Mouse (Mus musculus): ENCODE data around the gene Gm20532. TPM values are rescaled to one million over a fixed set of nuclear protein-coding genes. Genes with fewer than 3 reads are reported as not detected.

Gm20532 gene
- polyA plus RNA-seq, 1 experiment = not detected

- H3K27me3 ChIP-seq (ENCODE audit: control insufficient read depth, insufficient read depth, low read length) = no peaks in the 10 kb centered on the region
- H3K27ac ChIP-seq (ENCODE audit: control insufficient read depth, insufficient read depth, low read length) = no peak overlapping the region
- TF ChIP-seq CTCF (IDR thresholded peaks at IDR 0.05; ENCODE audit: borderline replicate concordance, control insufficient read depth, extremely low read depth, insufficient read depth, low read length, poor library complexity) = no peak
- no peak for TF ChIP-seq POLR2A (IDR thresholded peaks at IDR 0.05; ENCODE audit: control insufficient read depth, extremely low read depth, insufficient read depth, low read length, poor library complexity)
- H3K4me1 ChIP-seq (replicated peaks; ENCODE audit: control insufficient read depth, insufficient read depth, low read length) = peaks cover 6% of the 10 kb centered on the region
- H3K36me3 ChIP-seq (ENCODE audit: control insufficient read depth, insufficient read depth, low read length) = no peaks in the 10 kb centered on the region
- H3K4me3 ChIP-seq (ENCODE audit: control insufficient read depth, insufficient read depth, low read length) = no peak overlapping the region
- DNase-seq = no peak
Observed at GRCm38 (mm10) chr2:26609261-26609661, 22.8 kb downstream of the Gm20532 start.

GRCm38 (mm10) chr2:26610526-26610925, 24.1 kb downstream of the Gm20532 start:
- DNase-seq = no peak
- Histone ChIP-seq H3K27me3 (ENCODE audit: control insufficient read depth, insufficient read depth, low read length) (no peaks in the 10 kb centered on the region), H3K4me3 (ENCODE audit: control insufficient read depth, insufficient read depth, low read length) (no peak overlapping the region), H3K4me1 (replicated peaks; ENCODE audit: control insufficient read depth, insufficient read depth, low read length) (no peaks in the 10 kb centered on the region), H3K36me3 (ENCODE audit: control insufficient read depth, insufficient read depth, low read length) (no peaks in the 10 kb centered on the region), H3K27ac (ENCODE audit: control insufficient read depth, insufficient read depth, low read length) (no peak overlapping the region)
- WGBS = 91% methylated on average over 3 of the region's 3 CpGs
- TF ChIP-seq CTCF (IDR thresholded peaks at IDR 0.05; ENCODE audit: borderline replicate concordance, control insufficient read depth, extremely low read depth, insufficient read depth, low read length, poor library complexity) = no peak
- no peak for TF ChIP-seq POLR2A (IDR thresholded peaks at IDR 0.05; ENCODE audit: control insufficient read depth, extremely low read depth, insufficient read depth, low read length, poor library complexity)

DNA sequence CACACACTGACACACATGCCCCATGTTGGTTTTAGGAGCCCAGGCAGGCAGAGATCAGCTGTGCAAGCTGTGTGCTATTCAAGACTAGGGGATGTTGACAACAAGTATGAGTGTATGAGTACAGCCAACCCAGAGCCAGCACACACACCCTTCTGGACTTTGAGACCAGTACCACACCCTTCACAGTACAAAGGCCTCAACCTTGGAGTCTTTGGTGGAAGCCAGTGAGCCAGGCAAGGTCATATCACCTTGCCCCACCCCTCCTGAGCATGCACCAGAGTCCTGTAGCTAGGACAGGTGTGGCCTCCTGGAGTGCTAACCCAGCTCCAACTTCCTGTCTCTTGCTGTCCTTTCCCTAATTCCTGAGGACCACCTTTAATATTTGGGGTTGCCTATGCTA, 24.6 kb downstream of the Gm20532 start:
- DNase-seq = no peak
- Histone ChIP-seq H3K4me3 (ENCODE audit: control insufficient read depth, insufficient read depth, low read length) (no peak overlapping the region), H3K27me3 (ENCODE audit: control insufficient read depth, insufficient read depth, low read length) (no peaks in the 10 kb centered on the region), H3K36me3 (ENCODE audit: control insufficient read depth, insufficient read depth, low read length) (no peaks in the 10 kb centered on the region), H3K4me1 (replicated peaks; ENCODE audit: control insufficient read depth, insufficient read depth, low read length) (no peaks in the 10 kb centered on the region), H3K27ac (ENCODE audit: control insufficient read depth, insufficient read depth, low read length) (no peak overlapping the region)
- TF ChIP-seq CTCF (IDR thresholded peaks at IDR 0.05; ENCODE audit: borderline replicate concordance, control insufficient read depth, extremely low read depth, insufficient read depth, low read length, poor library complexity) (no peak), POLR2A (IDR thresholded peaks at IDR 0.05; ENCODE audit: control insufficient read depth, extremely low read depth, insufficient read depth, low read length, poor library complexity) (no peak)

DNA sequence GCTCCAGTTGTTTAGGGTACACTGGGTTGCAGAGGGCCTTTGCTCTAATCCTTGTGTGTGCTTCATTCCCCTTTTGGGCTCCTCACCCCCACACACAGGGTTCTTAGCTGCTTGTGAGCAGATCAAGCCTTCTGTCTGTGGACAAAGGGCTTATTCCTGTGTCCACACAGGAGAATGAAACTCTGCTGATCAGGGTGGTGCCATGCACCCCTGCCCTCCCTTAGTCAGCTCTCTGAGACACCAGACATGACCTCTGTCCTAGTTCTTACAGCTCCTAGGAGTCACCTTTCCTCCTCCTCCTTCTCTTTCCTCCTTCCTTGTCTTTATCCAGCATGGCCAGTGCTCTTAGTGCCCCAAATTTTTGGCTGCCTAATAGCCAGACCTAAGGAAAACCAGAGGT, 25.5 kb downstream of the Gm20532 start:
- no peaks in the 10 kb centered on the region for H3K36me3 ChIP-seq (ENCODE audit: control insufficient read depth, insufficient read depth, low read length)
- no peak overlapping the region for H3K27ac ChIP-seq (ENCODE audit: control insufficient read depth, insufficient read depth, low read length)
- H3K4me1 ChIP-seq (replicated peaks; ENCODE audit: control insufficient read depth, insufficient read depth, low read length) = no peaks in the 10 kb centered on the region
- H3K4me3 ChIP-seq (ENCODE audit: control insufficient read depth, insufficient read depth, low read length) = no peak overlapping the region
- H3K27me3 ChIP-seq (ENCODE audit: control insufficient read depth, insufficient read depth, low read length) = no peaks in the 10 kb centered on the region
- TF ChIP-seq POLR2A (IDR thresholded peaks at IDR 0.05; ENCODE audit: control insufficient read depth, extremely low read depth, insufficient read depth, low read length, poor library complexity) (no peak), CTCF (IDR thresholded peaks at IDR 0.05; ENCODE audit: borderline replicate concordance, control insufficient read depth, extremely low read depth, insufficient read depth, low read length, poor library complexity) (no peak)
- DNase-seq = no peak

DNA sequence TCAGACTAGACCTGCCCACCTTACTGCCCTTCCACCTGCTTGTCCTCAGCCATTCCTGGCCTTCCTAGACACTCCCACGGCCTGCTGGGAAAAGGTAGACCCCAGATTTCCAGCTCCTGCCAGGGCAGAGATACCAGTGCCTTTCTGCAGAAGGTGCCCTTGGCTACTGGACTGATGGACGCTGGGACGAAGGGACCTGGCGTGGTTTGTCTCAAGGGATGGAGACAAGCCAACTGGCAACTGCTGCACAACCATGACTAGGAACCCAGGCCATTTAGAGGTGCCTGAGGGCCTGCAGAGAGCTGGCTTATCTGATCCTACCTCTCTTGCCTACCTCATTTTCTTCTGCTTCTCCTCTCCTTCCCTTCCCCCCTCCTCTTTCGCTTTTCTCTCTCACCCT, 28.5 kb downstream of the Gm20532 start:
- no peaks in the 10 kb centered on the region for H3K36me3 ChIP-seq (ENCODE audit: control insufficient read depth, insufficient read depth, low read length)
- H3K27me3 ChIP-seq (ENCODE audit: control insufficient read depth, insufficient read depth, low read length) = no peaks in the 10 kb centered on the region
- 90% methylated on average over 5 of the region's 5 CpGs for WGBS
- no peak overlapping the region for H3K4me3 ChIP-seq (ENCODE audit: control insufficient read depth, insufficient read depth, low read length)
- no peak for DNase-seq
- H3K27ac ChIP-seq (ENCODE audit: control insufficient read depth, insufficient read depth, low read length) = no peak overlapping the region
- no peaks in the 10 kb centered on the region for H3K4me1 ChIP-seq (replicated peaks; ENCODE audit: control insufficient read depth, insufficient read depth, low read length)
- no peak for TF ChIP-seq POLR2A (IDR thresholded peaks at IDR 0.05; ENCODE audit: control insufficient read depth, extremely low read depth, insufficient read depth, low read length, poor library complexity)
- no peak for TF ChIP-seq CTCF (IDR thresholded peaks at IDR 0.05; ENCODE audit: borderline replicate concordance, control insufficient read depth, extremely low read depth, insufficient read depth, low read length, poor library complexity)

GRCm38 (mm10) chr2:26615459-26616124, 29.2 kb downstream of the Gm20532 start:
- H3K27ac ChIP-seq (ENCODE audit: control insufficient read depth, insufficient read depth, low read length) = no peak overlapping the region
- no peaks in the 10 kb centered on the region for H3K4me1 ChIP-seq (replicated peaks; ENCODE audit: control insufficient read depth, insufficient read depth, low read length)
- DNase-seq = no peak
- TF ChIP-seq POLR2A (IDR thresholded peaks at IDR 0.05; ENCODE audit: control insufficient read depth, extremely low read depth, insufficient read depth, low read length, poor library complexity) = no peak
- no peak for TF ChIP-seq CTCF (IDR thresholded peaks at IDR 0.05; ENCODE audit: borderline replicate concordance, control insufficient read depth, extremely low read depth, insufficient read depth, low read length, poor library complexity)
- H3K27me3 ChIP-seq (ENCODE audit: control insufficient read depth, insufficient read depth, low read length) = no peaks in the 10 kb centered on the region
- H3K36me3 ChIP-seq (ENCODE audit: control insufficient read depth, insufficient read depth, low read length) = no peaks in the 10 kb centered on the region
- 94% methylated on average over 4 of the region's 4 CpGs for WGBS
- no peak overlapping the region for H3K4me3 ChIP-seq (ENCODE audit: control insufficient read depth, insufficient read depth, low read length)

GRCm38 (mm10) chr2:26617331-26617730, 30.9 kb downstream of the Gm20532 start:
- WGBS = 82% methylated on average over 6 of the region's 6 CpGs

More at GRCm38 (mm10) chr2:26617331-26617730, 30.9 kb downstream of the Gm20532 start:
- no peak overlapping the region for H3K4me3 ChIP-seq (ENCODE audit: control insufficient read depth, insufficient read depth, low read length)
- no peak for DNase-seq
- H3K36me3 ChIP-seq (ENCODE audit: control insufficient read depth, insufficient read depth, low read length) = no peaks in the 10 kb centered on the region
- no peak overlapping the region for H3K27ac ChIP-seq (ENCODE audit: control insufficient read depth, insufficient read depth, low read length)
- no peaks in the 10 kb centered on the region for H3K27me3 ChIP-seq (ENCODE audit: control insufficient read depth, insufficient read depth, low read length)
- H3K4me1 ChIP-seq (replicated peaks; ENCODE audit: control insufficient read depth, insufficient read depth, low read length) = no peaks in the 10 kb centered on the region
- TF ChIP-seq CTCF (IDR thresholded peaks at IDR 0.05; ENCODE audit: borderline replicate concordance, control insufficient read depth, extremely low read depth, insufficient read depth, low read length, poor library complexity) (no peak), POLR2A (IDR thresholded peaks at IDR 0.05; ENCODE audit: control insufficient read depth, extremely low read depth, insufficient read depth, low read length, poor library complexity) (no peak)

Measured in thymus, adult 2 months (tissue).